Mouse (Mus musculus) gastrocnemius, postnatal 10 days (tissue): ENCODE data around the gene Cpa5. TPM values are rescaled to one million over a fixed set of nuclear protein-coding genes. Genes with fewer than 3 reads are reported as not detected.
A peak's percentile ranks its signal among the peaks of the same experiment; 100 is the strongest.

Experiments used
- DNase-seq: peaks from one replicate; pipeline ENCODE4 v3.0.0; 2021; ENCODE audit warnings: mixed read lengths
- total RNA-seq, 2 experiments: library from RNA; stranded (reverse); gene quantifications; 2 replicates each; pipeline ENCODE4 v1.2.3; 2021

Gene Cpa5
- total RNA-seq, 2 experiments from 2014 or later: 0.78 to 0.93 TPM

- DNase-seq: no peak
Measured at GRCm38 (mm10) chr6:30645379-30645778, 34.6 kb downstream of the Cpa5 start.

- DNase-seq: peak; percentile 63
Measured at GRCm38 (mm10) chr6:30649651-30650296, 39.0 kb downstream of the Cpa5 start.

- no peak for DNase-seq
Measured at GRCm38 (mm10) chr6:30652425-30653188, 41.8 kb downstream of the Cpa5 start.

GRCm38 (mm10) chr6:30653518-30653917 lies 42.7 kb downstream of the Cpa5 start:
- DNase-seq: no peak

GRCm38 (mm10) chr6:30654402-30654859 lies 43.6 kb downstream of the Cpa5 start:
- DNase-seq: no peak

GRCm38 (mm10) chr6:30654932-30655331 lies 44.1 kb downstream of the Cpa5 start:
- no peak for DNase-seq

GRCm38 (mm10) chr6:30657279-30657678 lies 46.5 kb downstream of the Cpa5 start:
- no peak for DNase-seq

GRCm38 (mm10) chr6:30658619-30659018 lies 47.8 kb downstream of the Cpa5 start:
- DNase-seq: no peak

- DNase-seq: no peak
Measured at GRCm38 (mm10) chr6:30664776-30665175, 54.0 kb downstream of the Cpa5 start.

- no peak for DNase-seq
Measured at GRCm38 (mm10) chr6:30665296-30665695, 54.5 kb downstream of the Cpa5 start.

- no peak for DNase-seq
Measured at GRCm38 (mm10) chr6:30666043-30666442, 55.2 kb downstream of the Cpa5 start.

GRCm38 (mm10) chr6:30667585-30667984 lies 56.8 kb downstream of the Cpa5 start:
- no peak for DNase-seq

- no peak for DNase-seq
Measured at GRCm38 (mm10) chr6:30671696-30672095, 60.9 kb downstream of the Cpa5 start.

- peak; percentile 72 for DNase-seq
Measured at GRCm38 (mm10) chr6:30673764-30674561, 63.2 kb downstream of the Cpa5 start.

GRCm38 (mm10) chr6:30674714-30675280 lies 64.0 kb downstream of the Cpa5 start:
- no peak for DNase-seq

- peak; percentile 47 for DNase-seq
Measured at GRCm38 (mm10) chr6:30675281-30675771, 64.5 kb downstream of the Cpa5 start.

GRCm38 (mm10) chr6:30676506-30676905 lies 65.7 kb downstream of the Cpa5 start:
- no peak for DNase-seq

GRCm38 (mm10) chr6:30677591-30677990 lies 66.8 kb downstream of the Cpa5 start:
- no peak for DNase-seq

- DNase-seq: no peak
Measured at GRCm38 (mm10) chr6:30678482-30678881, 67.7 kb downstream of the Cpa5 start.

GRCm38 (mm10) chr6:30679567-30679966 lies 68.8 kb downstream of the Cpa5 start:
- DNase-seq: no peak

GRCm38 (mm10) chr6:30680442-30680841 lies 69.6 kb downstream of the Cpa5 start:
- DNase-seq: no peak
